8 mouse cellular contexts compared by ENCODE assay signal in genomic region chr17:73067423-73067822, GRCm38 (mm10). TPM values are rescaled to one million over a fixed set of nuclear protein-coding genes. Genes with fewer than 3 reads are reported as not detected.
DNase-seq lines count a peak whose midpoint lies in the region; ATAC-seq and TF ChIP-seq lines count a peak whose summit lies in the region.

No protein-coding gene starts in this region.

- H3K4me3 ChIP-seq in hindbrain, postnatal 0 days (ENCODE audit: low read length) = no peak overlapping the region
- H3K4me3 ChIP-seq in liver, postnatal 0 days (ENCODE audit: low read depth, low read length) = no peak overlapping the region

- peaks cover 18% of the 10 kb centered on the region for H3K4me1 ChIP-seq in hindbrain, postnatal 0 days (ENCODE audit: insufficient read depth, low read length)
- H3K4me1 ChIP-seq in liver, postnatal 0 days (ENCODE audit: insufficient read depth) = peaks cover 3% of the 10 kb centered on the region; the same call in 1 of the 2 replicates

- no peak overlapping the region for H3K4me2 ChIP-seq in hindbrain, postnatal 0 days (ENCODE audit: low read depth, low read length)
- H3K4me2 ChIP-seq in liver, postnatal 0 days (ENCODE audit: low read depth, low read length) = no peak overlapping the region

- no peak for TF ChIP-seq CTCF in hindbrain, postnatal 0 days (IDR thresholded peaks at IDR 0.05; ENCODE audit: low read depth)
- TF ChIP-seq CTCF in liver, postnatal 0 days (IDR thresholded peaks at IDR 0.05; ENCODE audit: low read depth) = no peak

- peak overlapping the region; percentile 36; the same call in 1 of the 2 replicates for H3K27ac ChIP-seq in hindbrain, postnatal 0 days
- peak overlapping the region; percentile 34 for H3K27ac ChIP-seq in liver, postnatal 0 days (ENCODE audit: low read depth)

- no peaks in the 10 kb centered on the region for H3K9me3 ChIP-seq in hindbrain, postnatal 0 days (ENCODE audit: low read length)
- no peaks in the 10 kb centered on the region for H3K9me3 ChIP-seq in liver, postnatal 0 days (ENCODE audit: low read length)

- H3K36me3 ChIP-seq in hindbrain, postnatal 0 days (ENCODE audit: insufficient read depth, low read length) = no peaks in the 10 kb centered on the region
- H3K36me3 ChIP-seq in liver, postnatal 0 days (replicated peaks; ENCODE audit: insufficient read depth, low read length) = no peaks in the 10 kb centered on the region

- TF ChIP-seq EP300 in liver, postnatal 0 days (IDR thresholded peaks at IDR 0.05; ENCODE audit: low read depth) = no peak

- peak; percentile 14 to 20 for DNase-seq in cerebellum, postnatal 14 days
- DNase-seq in T-cell, adult 2 months (ENCODE audit: low spot score) = peak; percentile 14
- peak; percentile 58 for DNase-seq in hindbrain, postnatal 0 days (ENCODE audit: low spot score)
- DNase-seq in liver, postnatal 0 days = peak; percentile 29
- DNase-seq in retina, embryonic 14.5 days (ENCODE audit: low spot score) = no peak
- DNase-seq in cerebellum, adult 11 months = no peak

- ATAC-seq in cerebellum, adult (ENCODE audit: insufficient number of reproducible peaks, low FRiP score, low TSS enrichment) = no peak
- peak; percentile 62 for ATAC-seq in granulocyte monocyte progenitor cell, adult 5-6 weeks (replicated peaks; ENCODE audit: poor library complexity, severe bottlenecking)
- peak; percentile 59; the same call in 1 of the 2 replicates for ATAC-seq in hindbrain, postnatal 0 days
- peak; percentile 72 for ATAC-seq in liver, postnatal 0 days

- H3K27me3 ChIP-seq in hindbrain, postnatal 0 days (ENCODE audit: insufficient read depth, low read length) = no peaks in the 10 kb centered on the region
- 0 out of 2 replicates have a peak, but pooled peaks cover 3% of the 10 kb centered on the region for H3K27me3 ChIP-seq in liver, postnatal 0 days (ENCODE audit: insufficient read depth, low read length)

- WGBS in hindbrain, postnatal 0 days = 11% methylated on average over 11 of the region's 11 CpGs
- 28% methylated on average over 11 of the region's 11 CpGs for WGBS in liver, postnatal 0 days (ENCODE audit: insufficient replicate concordance)

- H3K9ac ChIP-seq in hindbrain, postnatal 0 days (replicated peaks; ENCODE audit: low read length) = no peak overlapping the region
- no peak overlapping the region for H3K9ac ChIP-seq in liver, postnatal 0 days (replicated peaks)

RNA-seq across cellular contexts. Expression of gene Lclat1, which starts 40.4 kb away (rescaled TPM):
- total RNA-seq in granulocyte monocyte progenitor cell, adult 5-6 weeks (2014; fragmentation: Nextera tagmentation) = 14.3 and 27.5 TPM in 2 replicates
- 11.0 and 12.8 TPM in 2 replicates for total RNA-seq in granulocyte monocyte progenitor cell, adult 5-6 weeks (2017)
- 37.1 and 47.7 TPM in 2 replicates for total RNA-seq in hindbrain, postnatal 0 days (2014; rRNA removed)
- polyA plus RNA-seq in hindbrain, postnatal 0 days (2015; fragmentation: Nextera tagmentation; extraction: Ambion mirVana) = 8.9 and 9.8 TPM in 2 replicates
- polyA plus RNA-seq in liver, postnatal 0 days (2015; fragmentation: Nextera tagmentation; extraction: Ambion mirVana) = 2.2 and 2.5 TPM in 2 replicates

Comparison
In these comparisons a context has a peak if more than half of its experiments do, and no peak if none do; other contexts are left out.
1. DNase-seq: peak in cerebellum, postnatal 14 days (2 of 2), T-cell, adult 2 months (single experiment), hindbrain, postnatal 0 days (single experiment) and liver, postnatal 0 days (single experiment); none in retina, embryonic 14.5 days (single experiment) and cerebellum, adult 11 months (single experiment).